Mouse (Mus musculus) lung, embryonic 15.5 days (tissue): ENCODE data around the gene Cotl1. TPM values are rescaled to one million over a fixed set of nuclear protein-coding genes. Genes with fewer than 3 reads are reported as not detected.

Experiments used
- ATAC-seq: fragments of 200-750 bp; cut with Nextera tagmentation; 2 replicates; pipeline ENCODE4 v1.8.0; 2017; ENCODE audit warnings: moderate number of reproducible peaks, borderline replicate concordance; ENCODE audit not compliant: low FRiP score, low TSS enrichment; ENCODE audit errors: extremely low read depth
- H3K27ac ChIP-seq: fragments of 300-500 bp; sonication (generic); 2 replicates; pipeline ENCODE4 v1.5.1; 2015; ENCODE audit warnings: moderate library complexity, mild to moderate bottlenecking, inconsistent platforms
- H3K27me3 ChIP-seq: fragments of 300-500 bp; sonication (generic); 2 replicates; pipeline ENCODE4 v1.6.1; 2015; ENCODE audit warnings: inconsistent platforms
- H3K36me3 ChIP-seq: fragments of 300-500 bp; sonication (generic); 2 replicates; pipeline ENCODE4 v1.6.1; 2015; ENCODE audit warnings: inconsistent platforms
- H3K4me1 ChIP-seq: fragments of 300-500 bp; sonication (generic); 2 replicates; pipeline ENCODE4 v1.6.1; 2015; ENCODE audit warnings: inconsistent platforms
- H3K4me2 ChIP-seq: fragments of 300-500 bp; sonication (generic); 2 replicates; pipeline ENCODE4 v1.6.1; 2015; ENCODE audit warnings: inconsistent platforms, mild to moderate bottlenecking, moderate library complexity
- H3K4me3 ChIP-seq: fragments of 300-500 bp; sonication (generic); 2 replicates; pipeline ENCODE4 v1.5.1; 2015; ENCODE audit warnings: mild to moderate bottlenecking, inconsistent platforms
- H3K9ac ChIP-seq: fragments of 300-500 bp; sonication (generic); 2 replicates; pipeline ENCODE4 v1.6.1; 2015; ENCODE audit warnings: inconsistent platforms
- H3K9me3 ChIP-seq: fragments of 300-500 bp; sonication (generic); 2 replicates; pipeline ENCODE4 v1.6.1; 2016; ENCODE audit warnings: inconsistent platforms
- WGBS: fragments of 180-500 bp; shearing (Covaris S2); methylation state at CpG from one replicate; pipeline ENCODE4 v1.1.7; 2015; 5-methylcytosine and 5-hydroxymethylcytosine counted together
- polyA plus RNA-seq: library from polyadenylated mRNA; unstranded; fragments of >200 nt; fragmentation: Nextera tagmentation; extraction: Ambion mirVana; gene quantifications from 2 replicates; pipeline ENCODE4 v1.2.1, GENCODE M21; 2015

Gene Cotl1
- polyA plus RNA-seq, 1 experiment from 2014 or later = 65.8 TPM

GRCm38 (mm10) chr8:119762226-119763220 lies 77.8 kb downstream of the Cotl1 start:
- WGBS = 83% methylated on average over 21 of the region's 21 CpGs
- no peaks in the 10 kb centered on the region for H3K9me3 ChIP-seq
- H3K27ac ChIP-seq = no peak overlapping the region
- H3K9ac ChIP-seq = no peak overlapping the region
- ATAC-seq = no peak
- H3K27me3 ChIP-seq = no peaks in the 10 kb centered on the region
- no peak overlapping the region for H3K4me3 ChIP-seq
- peaks cover 10% of the 10 kb centered on the region for H3K36me3 ChIP-seq
- peaks cover 7% of the 10 kb centered on the region; the same call in 1 of the 2 replicates for H3K4me1 ChIP-seq
- H3K4me2 ChIP-seq = no peak overlapping the region

- 81% methylated on average over 11 of the region's 11 CpGs for WGBS
- no peak overlapping the region for H3K4me2 ChIP-seq
- peaks cover 8% of the 10 kb centered on the region for H3K4me1 ChIP-seq
- H3K27ac ChIP-seq = no peak overlapping the region
- H3K9ac ChIP-seq = no peak overlapping the region
- H3K36me3 ChIP-seq = peaks cover 8% of the 10 kb centered on the region
- no peaks in the 10 kb centered on the region for H3K9me3 ChIP-seq
- no peak for ATAC-seq
- no peak overlapping the region for H3K4me3 ChIP-seq
- H3K27me3 ChIP-seq = no peaks in the 10 kb centered on the region
These were observed 78.7 kb downstream of the Cotl1 start for GRCm38 (mm10) chr8:119761692-119762091.

Other genes starting within 250 kb of the Cotl1 start
- gene Taf1c, start 235.3 kb downstream of the Cotl1 start, polyA plus RNA-seq = 10.0 and 10.6 TPM in 2 replicates
- gene Adad2, start 227.8 kb downstream of the Cotl1 start, polyA plus RNA-seq = 0.08 TPM in 1 of 2 replicates, not detected in the other
- 0.05 and 0.10 TPM in 2 replicates for gene Kcng4, start 204.9 kb downstream of the Cotl1 start, polyA plus RNA-seq
- 6.3 and 6.6 TPM in 2 replicates for gene Wfdc1, start 174.2 kb downstream of the Cotl1 start, polyA plus RNA-seq
- gene Atp2c2, start 140.5 kb downstream of the Cotl1 start, polyA plus RNA-seq = 3.2 and 3.5 TPM in 2 replicates
- gene Tldc1, start 62.1 kb downstream of the Cotl1 start, polyA plus RNA-seq = 12.3 and 14.8 TPM in 2 replicates
- 13.7 and 14.7 TPM in 2 replicates for gene Klhl36, start 21.7 kb upstream of the Cotl1 start, polyA plus RNA-seq
- 132 and 135 TPM in 2 replicates for gene Usp10, start 69.8 kb upstream of the Cotl1 start, polyA plus RNA-seq
- gene Gm20388, start 70.3 kb upstream of the Cotl1 start, polyA plus RNA-seq = 5.5 TPM in 1 of 2 replicates, not detected in the other
- 9.2 and 10.0 TPM in 2 replicates for gene Crispld2, start 151.9 kb upstream of the Cotl1 start, polyA plus RNA-seq